Mouse (Mus musculus) megakaryocyte, embryonic 14.5 days (primary cell): Measurements from ENCODE around the gene Slc25a34.

Experiments
- FLI1 ChIP-seq: IDR thresholded peaks from 2 replicates; pipeline ENCODE4 v1.6.1; 2012; ENCODE audit warnings: low read length, inconsistent platforms, mixed read lengths
- GATA1 ChIP-seq: IDR thresholded peaks from 3 replicates; pipeline ENCODE4 v1.6.1; 2012; ENCODE audit warnings: mixed read lengths, low read length, inconsistent platforms, borderline replicate concordance

- TF ChIP-seq GATA1: no peak
- TF ChIP-seq FLI1: no peak
These were observed 13.1 kb upstream of the Slc25a34 start for GRCm38 (mm10) chr4:141636693-141637092.
